Mouse (Mus musculus): ENCODE results near the gene Gm20481. TPM values are rescaled to one million over a fixed set of nuclear protein-coding genes. Genes with fewer than 3 reads are reported as not detected.
"Not testable (repeated sequence)": the region's sequence is repeated elsewhere in the genome, so short reads cannot be mapped to it uniquely, and the experiment has no call there.

Gm20481 gene
- polyA plus RNA-seq (2014; fragmentation: Nextera tagmentation; extraction: Ambion mirVana), result not detected in 2 replicates

DNA sequence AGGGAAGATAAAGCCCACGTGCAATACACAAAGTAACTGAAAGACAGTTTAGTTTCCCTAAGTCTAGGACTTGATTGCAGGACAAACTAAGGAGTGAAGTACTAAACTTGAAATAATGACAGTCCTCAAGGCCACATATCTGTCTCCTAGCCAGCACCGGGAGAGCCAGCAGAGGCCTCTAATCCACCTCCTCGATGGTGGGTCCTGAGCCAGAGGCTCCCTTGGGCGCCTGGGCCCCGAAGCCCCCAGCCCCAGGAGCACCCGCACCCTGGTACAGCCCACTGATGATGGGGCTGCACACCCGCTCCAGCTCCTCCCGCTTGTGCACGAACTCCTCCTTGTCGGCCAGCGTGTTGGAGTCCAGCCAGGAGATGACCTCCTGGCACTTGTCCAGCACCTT is at the start of gene Gm20481:
Gene Gm20481 (plus strand): TSS at position 91 of the 400 bp plus-strand sequence.
- not testable (repeated sequence) for H3K9ac ChIP-seq (ENCODE audit: low read length); H3K4me2 ChIP-seq (ENCODE audit: low read length); H3K36me3 ChIP-seq (ENCODE audit: control insufficient read depth, insufficient read depth, low read length); H3K4me1 ChIP-seq (replicated peaks; ENCODE audit: control insufficient read depth, insufficient read depth, low read length); ATAC-seq (replicated peaks; ENCODE audit: low FRiP score, low TSS enrichment, low read depth); H3K4me3 ChIP-seq (ENCODE audit: low read depth, low read length); H3K9me3 ChIP-seq (ENCODE audit: control insufficient read depth, low read length); H3K27ac ChIP-seq (ENCODE audit: low read depth)
- WGBS, result 61% methylated on average over 6 of the region's 11 CpGs
- DNase-seq (ENCODE audit: low spot score), result peak; percentile 46
- peaks cover 25% of the 10 kb centered on the region for H3K27me3 ChIP-seq (replicated peaks; ENCODE audit: control insufficient read depth, insufficient read depth, low read length)

DNA sequence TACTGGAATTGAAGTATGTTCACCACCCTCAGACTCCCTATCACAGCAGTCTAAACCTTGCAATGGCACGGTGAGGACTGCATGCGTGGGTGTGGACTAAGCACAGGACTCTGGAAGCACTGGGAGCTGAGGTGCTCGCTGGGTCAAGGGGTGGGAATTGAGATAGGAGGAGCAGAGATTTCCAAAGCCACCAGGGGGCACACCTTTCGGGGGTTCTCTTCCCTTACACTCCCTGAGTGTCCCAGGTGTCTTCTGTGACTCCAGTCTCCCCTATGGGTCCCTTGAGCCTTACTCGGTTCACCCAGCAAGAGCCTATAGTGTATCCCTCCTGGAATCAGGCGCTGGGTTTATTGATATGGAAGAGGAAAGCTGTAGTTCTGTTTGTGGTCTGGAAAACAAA is 46.8 kb upstream of the Gm20481 start:
- Histone ChIP-seq H3K36me3 (ENCODE audit: control insufficient read depth, insufficient read depth, low read length) (no peaks in the 10 kb centered on the region), H3K4me2 (ENCODE audit: low read length) (no peak overlapping the region), H3K27ac (ENCODE audit: low read depth) (no peak overlapping the region), H3K4me3 (ENCODE audit: low read depth, low read length) (no peak overlapping the region), H3K4me1 (replicated peaks; ENCODE audit: control insufficient read depth, insufficient read depth, low read length) (no peaks in the 10 kb centered on the region), H3K9ac (ENCODE audit: low read length) (no peak overlapping the region), H3K27me3 (replicated peaks; ENCODE audit: control insufficient read depth, insufficient read depth, low read length) (no peaks in the 10 kb centered on the region), H3K9me3 (ENCODE audit: control insufficient read depth, low read length) (no peaks in the 10 kb centered on the region)
- 53% methylated on average over 6 of the region's 6 CpGs for WGBS
- no peak for ATAC-seq (replicated peaks; ENCODE audit: low FRiP score, low TSS enrichment, low read depth)
- DNase-seq (ENCODE audit: low spot score), result no peak

DNA sequence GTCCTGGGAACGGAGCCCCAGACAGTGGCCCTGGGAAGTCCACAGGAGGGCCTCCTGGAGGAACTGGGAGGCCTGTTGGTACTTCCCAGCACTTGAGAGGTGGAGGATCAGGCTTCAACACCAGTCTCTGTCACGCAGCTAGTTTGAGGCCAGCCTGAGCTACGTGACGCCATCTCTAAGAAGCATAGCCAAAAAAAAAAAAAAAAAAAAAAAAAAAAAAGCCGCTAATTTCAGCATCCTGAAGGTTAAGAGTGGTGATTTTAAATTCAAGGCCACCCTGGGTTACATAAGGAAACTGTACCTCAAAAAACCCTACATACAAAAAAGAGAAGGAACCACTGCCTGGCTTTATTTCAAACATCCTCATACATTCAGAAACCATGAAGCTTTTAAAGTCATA is 45.5 kb upstream of the Gm20481 start:
- Histone ChIP-seq H3K27ac (ENCODE audit: low read depth) (no peak overlapping the region), H3K36me3 (ENCODE audit: control insufficient read depth, insufficient read depth, low read length) (no peaks in the 10 kb centered on the region), H3K4me3 (ENCODE audit: low read depth, low read length) (no peak overlapping the region), H3K9ac (ENCODE audit: low read length) (no peak overlapping the region), H3K4me1 (replicated peaks; ENCODE audit: control insufficient read depth, insufficient read depth, low read length) (no peaks in the 10 kb centered on the region), H3K4me2 (ENCODE audit: low read length) (no peak overlapping the region), H3K9me3 (ENCODE audit: control insufficient read depth, low read length) (no peaks in the 10 kb centered on the region), H3K27me3 (replicated peaks; ENCODE audit: control insufficient read depth, insufficient read depth, low read length) (no peaks in the 10 kb centered on the region)
- DNase-seq (ENCODE audit: low spot score) (no peak), ATAC-seq (replicated peaks; ENCODE audit: low FRiP score, low TSS enrichment, low read depth) (no peak)
- 73% methylated on average over 5 of the region's 5 CpGs for WGBS

DNA sequence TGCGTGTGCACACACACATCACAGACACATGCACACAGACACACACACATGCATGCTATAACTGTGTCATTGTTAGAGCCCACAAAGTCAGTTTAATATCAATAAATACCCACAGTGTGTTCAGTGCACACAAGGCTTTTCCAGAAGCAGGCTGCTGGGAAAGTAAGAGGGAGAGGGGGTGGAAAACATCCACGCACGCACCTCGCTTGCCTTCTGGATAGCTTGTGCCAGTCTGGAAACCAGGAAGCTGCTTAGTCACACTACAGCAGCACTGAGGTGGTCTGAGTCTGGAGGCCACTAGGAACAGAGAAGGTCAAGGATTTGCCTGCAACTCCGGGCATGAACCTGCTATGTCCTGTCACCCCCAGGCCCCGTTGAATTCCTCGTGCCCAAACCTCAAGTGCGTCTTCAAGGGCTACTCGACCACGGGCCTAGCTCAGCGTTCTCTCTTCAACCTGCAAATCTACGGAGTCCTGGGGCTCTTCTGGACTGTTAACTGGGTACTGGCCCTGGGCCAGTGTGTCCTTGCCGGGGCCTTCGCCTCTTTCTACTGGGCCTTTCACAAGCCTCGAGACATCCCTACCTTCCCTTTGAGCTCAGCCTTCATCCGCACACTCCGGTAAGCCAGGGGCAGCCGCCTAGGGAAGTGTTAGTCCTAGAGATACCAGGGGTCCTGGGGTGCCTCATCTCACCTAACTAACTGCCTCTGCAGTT is 42.2 kb upstream of the Gm20481 start:
- Histone ChIP-seq H3K9me3 (ENCODE audit: control insufficient read depth, low read length) (no peaks in the 10 kb centered on the region), H3K9ac (ENCODE audit: low read length) (no peak overlapping the region), H3K4me3 (ENCODE audit: low read depth, low read length) (no peak overlapping the region), H3K27me3 (replicated peaks; ENCODE audit: control insufficient read depth, insufficient read depth, low read length) (no peaks in the 10 kb centered on the region), H3K4me2 (ENCODE audit: low read length) (no peak overlapping the region), H3K4me1 (replicated peaks; ENCODE audit: control insufficient read depth, insufficient read depth, low read length) (peaks cover 6% of the 10 kb centered on the region; the same call in 1 of the 2 replicates), H3K27ac (ENCODE audit: low read depth) (no peak overlapping the region), H3K36me3 (ENCODE audit: control insufficient read depth, insufficient read depth, low read length) (no peaks in the 10 kb centered on the region)
- ATAC-seq (replicated peaks; ENCODE audit: low FRiP score, low TSS enrichment, low read depth) (no peak), DNase-seq (ENCODE audit: low spot score) (no peak)
- 87% methylated on average over 18 of the region's 18 CpGs for whole genome bisulfite sequencing

DNA sequence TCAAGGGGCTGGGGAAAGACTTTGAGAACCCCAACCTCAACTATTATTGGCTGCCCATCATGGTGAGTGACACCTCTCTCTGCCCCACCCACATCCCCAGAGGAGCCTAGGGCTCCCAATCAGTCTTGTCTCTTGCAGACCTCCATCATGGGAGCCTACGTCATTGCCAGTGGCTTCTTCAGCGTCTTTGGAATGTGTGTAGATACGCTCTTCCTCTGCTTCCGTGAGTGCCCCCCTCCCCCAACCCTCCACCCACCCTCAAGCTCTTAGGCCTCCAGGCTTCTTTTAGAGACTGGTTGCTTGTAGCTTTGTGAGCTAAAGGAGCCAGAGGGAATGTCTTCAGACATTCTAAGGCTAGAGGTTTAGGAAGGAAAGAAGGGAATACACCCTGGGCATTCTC is 40.9 kb upstream of the Gm20481 start:
- H3K9ac ChIP-seq (ENCODE audit: low read length), result no peak overlapping the region
- no peaks in the 10 kb centered on the region for H3K27me3 ChIP-seq (replicated peaks; ENCODE audit: control insufficient read depth, insufficient read depth, low read length)
- 0 out of 2 replicates have a peak, but pooled peaks cover 9% of the 10 kb centered on the region for H3K36me3 ChIP-seq (ENCODE audit: control insufficient read depth, insufficient read depth, low read length)
- ATAC-seq (replicated peaks; ENCODE audit: low FRiP score, low TSS enrichment, low read depth), result no peak
- no peak overlapping the region for H3K4me3 ChIP-seq (ENCODE audit: low read depth, low read length)
- no peak overlapping the region for H3K27ac ChIP-seq (ENCODE audit: low read depth)
- H3K4me1 ChIP-seq (replicated peaks; ENCODE audit: control insufficient read depth, insufficient read depth, low read length), result peaks cover 6% of the 10 kb centered on the region; the same call in 1 of the 2 replicates
- 55% methylated on average over 4 of the region's 4 CpGs for WGBS
- H3K9me3 ChIP-seq (ENCODE audit: control insufficient read depth, low read length), result no peaks in the 10 kb centered on the region
- no peak for DNase-seq (ENCODE audit: low spot score)
- H3K4me2 ChIP-seq (ENCODE audit: low read length), result no peak overlapping the region

DNA sequence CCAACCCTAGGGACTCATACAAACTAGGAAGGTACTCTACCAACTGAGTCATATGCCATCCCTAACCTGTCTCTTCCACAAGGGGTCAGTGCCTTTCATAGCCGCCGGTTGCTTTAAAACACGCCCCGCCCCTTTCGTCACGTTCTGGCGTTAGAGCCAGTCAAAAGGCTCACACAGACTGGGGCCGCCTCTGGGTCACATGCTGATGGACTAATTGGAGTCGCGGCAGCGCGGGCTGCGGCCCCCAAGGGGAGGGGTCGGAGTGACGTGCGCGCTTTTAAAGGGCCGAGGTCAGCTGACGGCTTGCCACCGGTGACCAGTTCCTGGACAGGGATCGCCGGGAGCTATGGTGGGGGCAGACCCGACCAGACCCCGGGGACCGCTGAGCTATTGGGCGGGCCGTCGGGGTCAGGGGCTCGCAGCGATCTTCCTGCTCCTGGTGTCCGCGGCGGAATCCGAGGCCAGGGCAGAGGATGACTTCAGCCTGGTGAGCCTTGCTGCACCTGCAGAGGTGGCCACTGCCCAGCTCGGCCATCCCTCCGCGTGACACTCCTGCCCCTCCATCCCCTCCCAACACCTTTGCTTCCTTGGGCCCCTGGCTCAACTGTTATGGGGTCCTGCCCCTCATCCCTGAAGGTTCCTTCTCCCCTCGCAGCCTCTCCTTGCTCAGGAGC is 38.5 kb upstream of the Gm20481 start, which contains the start of gene Neu1:
Gene Neu1 (plus strand): TSS at position 193 of the 674 bp plus-strand sequence.
- peaks cover 6% of the 10 kb centered on the region; the same call in 1 of the 2 replicates for H3K4me1 ChIP-seq (replicated peaks; ENCODE audit: control insufficient read depth, insufficient read depth, low read length)
- peak within 1 kb of the TSS; percentile 80 for H3K9ac ChIP-seq (ENCODE audit: low read length)
- peak within 1 kb of the TSS; percentile 99 for H3K4me2 ChIP-seq (ENCODE audit: low read length)
- H3K9me3 ChIP-seq (ENCODE audit: control insufficient read depth, low read length), result no peaks in the 10 kb centered on the region
- H3K36me3 ChIP-seq (ENCODE audit: control insufficient read depth, insufficient read depth, low read length), result peaks cover 27% of the 10 kb centered on the region; the same call in 1 of the 2 replicates
- no peaks in the 10 kb centered on the region for H3K27me3 ChIP-seq (replicated peaks; ENCODE audit: control insufficient read depth, insufficient read depth, low read length)
- DNase-seq (ENCODE audit: low spot score), result peak; percentile 95
- peak; percentile 95 for ATAC-seq (replicated peaks; ENCODE audit: low FRiP score, low TSS enrichment, low read depth)
- under 1% methylated on average over 38 of the region's 38 CpGs for WGBS
- H3K27ac ChIP-seq (ENCODE audit: low read depth), result peak within 1 kb of the TSS; percentile 38; the same call in 1 of the 2 replicates
- H3K4me3 ChIP-seq (ENCODE audit: low read depth, low read length), result peak within 1 kb of the TSS; percentile 71

DNA sequence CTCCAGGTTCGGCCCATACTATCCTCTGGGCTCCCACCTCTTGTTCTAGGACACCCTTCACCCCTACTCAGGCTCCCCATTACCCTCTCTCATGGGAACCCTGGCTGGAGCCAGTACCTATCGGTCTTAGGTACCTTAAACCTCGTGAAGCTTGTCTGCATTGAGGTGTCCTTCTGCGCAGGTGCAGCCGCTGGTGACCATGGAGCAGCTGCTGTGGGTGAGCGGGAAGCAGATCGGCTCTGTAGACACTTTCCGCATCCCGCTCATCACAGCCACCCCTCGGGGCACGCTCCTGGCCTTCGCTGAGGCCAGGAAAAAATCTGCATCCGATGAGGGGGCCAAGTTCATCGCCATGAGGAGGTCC is 38.0 kb upstream of the Gm20481 start:
- 10% methylated on average over 14 of the region's 14 CpGs for WGBS
- Histone ChIP-seq H3K9ac (ENCODE audit: low read length) (peak overlapping the region; percentile 80), H3K27ac (ENCODE audit: low read depth) (peak overlapping the region; percentile 38; the same call in 1 of the 2 replicates), H3K9me3 (ENCODE audit: control insufficient read depth, low read length) (no peaks in the 10 kb centered on the region), H3K4me3 (ENCODE audit: low read depth, low read length) (peak overlapping the region; percentile 71), H3K4me1 (replicated peaks; ENCODE audit: control insufficient read depth, insufficient read depth, low read length) (peaks cover 6% of the 10 kb centered on the region; the same call in 1 of the 2 replicates), H3K36me3 (ENCODE audit: control insufficient read depth, insufficient read depth, low read length) (peaks cover 28% of the 10 kb centered on the region; the same call in 1 of the 2 replicates), H3K27me3 (replicated peaks; ENCODE audit: control insufficient read depth, insufficient read depth, low read length) (no peaks in the 10 kb centered on the region), H3K4me2 (ENCODE audit: low read length) (peak overlapping the region; percentile 99)
- peak; percentile 71 for DNase-seq (ENCODE audit: low spot score)
- peak; percentile 26 for ATAC-seq (replicated peaks; ENCODE audit: low FRiP score, low TSS enrichment, low read depth)

DNA sequence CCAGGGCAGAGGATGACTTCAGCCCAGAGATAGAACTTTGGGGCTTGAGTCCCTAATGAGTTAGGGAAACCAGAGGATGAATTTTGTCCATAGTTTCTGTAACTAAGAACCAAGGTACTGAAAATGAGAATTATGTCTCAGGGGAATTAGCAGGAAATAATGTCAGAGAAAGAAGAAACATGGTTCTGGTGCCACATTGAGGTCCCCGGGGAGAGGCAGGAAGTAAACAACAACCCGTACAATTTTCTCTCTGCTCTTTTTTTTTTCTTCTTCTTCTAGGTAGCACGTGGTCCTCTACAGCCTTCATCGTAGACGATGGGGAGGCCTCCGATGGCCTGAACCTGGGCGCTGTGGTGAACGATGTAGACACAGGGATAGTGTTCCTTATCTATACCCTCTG is 37.4 kb upstream of the Gm20481 start:
- 72% methylated on average over 8 of the region's 8 CpGs for WGBS
- peak overlapping the region; percentile 80 for H3K9ac ChIP-seq (ENCODE audit: low read length)
- ATAC-seq (replicated peaks; ENCODE audit: low FRiP score, low TSS enrichment, low read depth) (no peak), DNase-seq (ENCODE audit: low spot score) (no peak)
- H3K4me3 ChIP-seq (ENCODE audit: low read depth, low read length), result peak overlapping the region; percentile 71
- H3K9me3 ChIP-seq (ENCODE audit: control insufficient read depth, low read length), result no peaks in the 10 kb centered on the region
- peaks cover 28% of the 10 kb centered on the region; the same call in 1 of the 2 replicates for H3K36me3 ChIP-seq (ENCODE audit: control insufficient read depth, insufficient read depth, low read length)
- H3K4me2 ChIP-seq (ENCODE audit: low read length), result peak overlapping the region; percentile 99
- H3K4me1 ChIP-seq (replicated peaks; ENCODE audit: control insufficient read depth, insufficient read depth, low read length), result peaks cover 6% of the 10 kb centered on the region; the same call in 1 of the 2 replicates
- no peaks in the 10 kb centered on the region for H3K27me3 ChIP-seq (replicated peaks; ENCODE audit: control insufficient read depth, insufficient read depth, low read length)
- no peak overlapping the region for H3K27ac ChIP-seq (ENCODE audit: low read depth)

Measured in intestine, embryonic 14.5 days (tissue).